Mouse (Mus musculus) olfactory bulb, adult 2 months (tissue): ENCODE results near the gene Sorbs1.

Experiments used
- CTCF ChIP-seq: fragments of 200-500 bp; IDR thresholded peaks from 2 replicates; pipeline ENCODE4 v1.5.1; 2012; ENCODE audit warnings: low read depth, mild to moderate bottlenecking, low read length, moderate library complexity; ENCODE audit not compliant: insufficient read depth
- POLR2A ChIP-seq: fragments of 200-500 bp; IDR thresholded peaks from 2 replicates; pipeline ENCODE4 v1.6.1; 2012; ENCODE audit warnings: mild to moderate bottlenecking, low read depth, low read length, moderate library complexity; ENCODE audit not compliant: insufficient read depth

GRCm38 (mm10) chr19:40435797-40436196, 77.8 kb downstream of the Sorbs1 start:
- TF ChIP-seq CTCF (no peak), POLR2A (no peak)
